Mouse (Mus musculus): ENCODE results near the gene Thegl. TPM values are rescaled to one million over a fixed set of nuclear protein-coding genes. Genes with fewer than 3 reads are reported as not detected.
"Not testable (repeated sequence)": the region's sequence is repeated elsewhere in the genome, so short reads cannot be mapped to it uniquely, and the experiment has no call there.

Thegl gene
- 0.18 and 1.1 TPM in 2 replicates for polyA plus RNA-seq (2015; fragmentation: Nextera tagmentation; extraction: Ambion mirVana)

DNA sequence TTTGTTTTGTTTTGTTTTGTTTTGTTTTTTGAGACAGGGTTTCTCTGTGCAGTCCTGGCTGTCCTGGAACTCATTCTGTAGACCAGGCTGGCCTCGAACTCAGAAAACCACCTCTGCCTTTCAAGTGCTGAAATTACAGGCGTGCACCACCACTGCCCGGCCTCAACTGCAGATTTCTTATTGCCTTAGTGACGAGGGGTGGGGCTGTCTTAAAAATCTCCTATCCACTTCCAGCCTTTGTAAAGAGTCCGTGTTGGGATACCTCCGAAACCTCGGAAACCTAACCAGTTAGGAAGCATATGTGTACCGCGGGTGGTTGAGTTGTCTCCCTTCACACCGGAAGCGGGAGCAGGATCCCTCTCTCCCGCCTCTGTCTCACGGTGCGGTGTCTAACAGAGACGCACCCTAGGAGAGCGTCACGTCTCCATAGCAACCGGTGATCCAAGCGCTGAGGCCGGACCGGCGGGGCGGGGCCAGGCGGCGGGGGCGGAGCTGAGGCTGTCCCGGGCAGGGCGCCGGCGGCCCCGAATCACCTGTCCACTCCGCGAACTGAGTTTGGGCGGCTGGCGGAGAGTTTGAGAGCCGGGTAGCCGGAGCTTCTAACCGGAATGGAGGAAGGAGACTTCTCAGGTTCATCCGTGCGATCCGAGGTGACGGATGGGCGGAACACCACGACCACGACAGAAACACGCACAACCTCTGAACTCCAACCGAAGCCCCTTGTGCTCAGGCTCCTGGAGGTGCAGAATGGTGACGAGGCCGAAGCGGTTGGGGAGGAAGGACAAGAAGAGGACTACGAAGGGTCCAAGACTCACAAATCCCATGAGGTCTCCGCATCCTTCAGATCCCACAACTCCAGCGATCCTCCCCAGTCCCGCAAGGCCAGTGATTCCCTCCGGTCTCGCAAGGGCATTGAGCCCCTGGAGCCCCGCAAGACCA is at the start of gene Thegl:
Gene Thegl, plus strand, starts transcription at position 480 of the 939 bp plus-strand sequence.
- ATAC-seq (ENCODE audit: low read depth): peak; percentile 99
- H3K27ac ChIP-seq (replicated peaks): no peak within 1 kb of the TSS
- H3K9ac ChIP-seq: peak within 1 kb of the TSS; percentile 63
- no peaks in the 10 kb centered on the region for H3K36me3 ChIP-seq
- H3K4me3 ChIP-seq: peak within 1 kb of the TSS; percentile 59
- H3K9me3 ChIP-seq: no peaks in the 10 kb centered on the region
- no peaks in the 10 kb centered on the region; the same call in 1 of the 2 replicates for H3K4me1 ChIP-seq (replicated peaks)
- 0 out of 2 replicates have a peak, but pooled peaks cover 3% of the 10 kb centered on the region for H3K27me3 ChIP-seq
- peak within 1 kb of the TSS; percentile 82 for H3K4me2 ChIP-seq
- WGBS: 13% methylated on average over 57 of the region's 57 CpGs

DNA sequence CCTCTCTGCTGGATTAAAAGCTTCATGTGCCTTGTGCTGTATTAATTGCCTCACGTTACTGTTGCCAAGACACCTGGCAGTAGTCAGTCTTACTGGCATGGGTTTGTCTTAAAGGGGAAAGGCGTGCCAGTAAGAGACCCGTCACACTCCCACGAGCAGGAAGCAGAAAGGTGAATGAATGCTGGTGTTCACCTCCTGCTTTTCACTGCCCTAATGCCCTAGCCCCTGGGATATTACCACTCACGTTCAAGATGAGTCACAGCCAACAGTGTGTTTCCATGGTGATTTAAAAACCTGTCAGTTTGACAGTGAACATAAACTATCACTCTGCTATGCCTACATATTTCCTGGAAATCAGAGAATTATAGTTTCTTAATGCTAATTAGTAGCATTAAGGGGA is 46.6 kb upstream of the Thegl start:
- Histone ChIP-seq H3K4me2 (no peak overlapping the region), H3K27ac (replicated peaks) (no peak overlapping the region), H3K36me3 (peaks cover 52% of the 10 kb centered on the region), H3K4me1 (replicated peaks) (peaks cover 10% of the 10 kb centered on the region), H3K9me3 (no peaks in the 10 kb centered on the region), H3K9ac (no peak overlapping the region), H3K4me3 (no peak overlapping the region), H3K27me3 (no peaks in the 10 kb centered on the region)
- no peak for ATAC-seq (ENCODE audit: low read depth)
- WGBS: 85% methylated on average over 5 of the region's 5 CpGs

DNA sequence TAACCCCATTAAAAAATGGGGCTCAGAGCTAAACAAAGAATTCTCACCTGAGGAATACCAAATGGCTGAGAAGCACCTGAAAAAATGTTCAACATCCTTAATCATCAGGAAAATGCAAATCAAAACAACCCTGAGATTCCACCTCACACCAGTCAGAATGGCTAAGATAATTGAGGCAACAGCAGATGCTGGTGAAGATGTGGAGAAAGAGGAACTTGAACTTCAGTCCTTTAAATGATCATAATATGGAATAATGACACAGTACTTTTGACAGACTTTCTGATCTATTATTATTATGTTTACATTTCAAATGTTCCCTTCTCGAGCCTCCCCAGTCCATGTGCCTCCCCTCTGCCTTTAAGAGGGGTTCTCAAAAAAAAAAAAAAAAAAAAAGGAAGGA is 44.7 kb upstream of the Thegl start:
- WGBS: 96% methylated on average over 1 of the region's 1 CpGs
- not testable (repeated sequence) for H3K4me3 ChIP-seq; ATAC-seq (ENCODE audit: low read depth); H3K27me3 ChIP-seq; H3K4me2 ChIP-seq; H3K9me3 ChIP-seq; H3K9ac ChIP-seq; H3K27ac ChIP-seq (replicated peaks)
- Histone ChIP-seq H3K36me3 (peaks cover 37% of the 10 kb centered on the region), H3K4me1 (replicated peaks) (peaks cover 21% of the 10 kb centered on the region)

DNA sequence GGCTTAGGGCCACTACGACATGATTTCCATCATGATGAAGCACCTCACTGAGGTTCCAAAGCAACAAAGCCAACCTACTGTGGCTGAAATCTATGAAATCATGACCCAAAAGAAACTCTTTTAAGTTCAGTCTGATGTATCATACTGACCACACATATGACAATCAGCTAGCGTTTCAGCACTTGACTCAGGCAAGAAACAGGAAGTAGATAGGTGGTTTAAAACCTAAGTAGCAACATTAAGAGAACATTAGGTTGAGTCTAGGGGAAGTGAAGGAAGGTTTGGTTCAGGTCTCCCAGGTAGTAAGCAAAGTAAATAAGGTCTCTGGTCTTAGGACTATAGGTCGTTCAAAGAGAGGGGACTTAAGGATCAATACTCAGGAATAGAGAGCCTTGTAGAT is 42.3 kb upstream of the Thegl start:
- Histone ChIP-seq H3K4me3 (peak overlapping the region; percentile 70), H3K27ac (replicated peaks) (no peak overlapping the region), H3K36me3 (peaks cover 35% of the 10 kb centered on the region), H3K4me1 (replicated peaks) (peaks cover 24% of the 10 kb centered on the region), H3K27me3 (no peaks in the 10 kb centered on the region), H3K9me3 (no peaks in the 10 kb centered on the region), H3K9ac (peak overlapping the region; percentile 82), H3K4me2 (peak overlapping the region; percentile 94)
- ATAC-seq (ENCODE audit: low read depth): no peak
- WGBS: 70% methylated on average over 3 of the region's 3 CpGs

DNA sequence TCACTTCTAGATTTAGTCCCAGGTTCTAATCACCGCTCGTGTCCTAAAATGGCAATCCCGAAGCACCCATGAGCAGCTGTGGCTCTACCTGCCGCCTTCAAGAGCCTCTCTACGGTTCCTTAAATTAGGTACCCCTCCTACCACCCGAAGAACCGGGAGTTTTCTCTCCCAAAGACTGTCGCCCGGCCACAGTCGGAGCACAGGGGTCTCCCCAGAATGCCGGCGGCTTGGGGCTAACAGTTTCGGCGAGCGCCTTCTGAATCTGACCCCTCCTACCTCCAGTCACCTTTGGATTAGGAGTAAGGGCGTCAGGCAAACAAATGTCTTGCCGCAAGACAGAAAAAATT is 41.6 kb upstream of the Thegl start:
- Histone ChIP-seq H3K4me3 (peak overlapping the region; percentile 70), H3K27ac (replicated peaks) (no peak overlapping the region), H3K9me3 (no peaks in the 10 kb centered on the region), H3K9ac (peak overlapping the region; percentile 82), H3K4me2 (peak overlapping the region; percentile 94), H3K4me1 (replicated peaks) (peaks cover 24% of the 10 kb centered on the region), H3K36me3 (peaks cover 34% of the 10 kb centered on the region), H3K27me3 (no peaks in the 10 kb centered on the region)
- peak; percentile 47; the same call in 1 of the 2 replicates for ATAC-seq (ENCODE audit: low read depth)
- 5% methylated on average over 17 of the region's 17 CpGs for WGBS

DNA sequence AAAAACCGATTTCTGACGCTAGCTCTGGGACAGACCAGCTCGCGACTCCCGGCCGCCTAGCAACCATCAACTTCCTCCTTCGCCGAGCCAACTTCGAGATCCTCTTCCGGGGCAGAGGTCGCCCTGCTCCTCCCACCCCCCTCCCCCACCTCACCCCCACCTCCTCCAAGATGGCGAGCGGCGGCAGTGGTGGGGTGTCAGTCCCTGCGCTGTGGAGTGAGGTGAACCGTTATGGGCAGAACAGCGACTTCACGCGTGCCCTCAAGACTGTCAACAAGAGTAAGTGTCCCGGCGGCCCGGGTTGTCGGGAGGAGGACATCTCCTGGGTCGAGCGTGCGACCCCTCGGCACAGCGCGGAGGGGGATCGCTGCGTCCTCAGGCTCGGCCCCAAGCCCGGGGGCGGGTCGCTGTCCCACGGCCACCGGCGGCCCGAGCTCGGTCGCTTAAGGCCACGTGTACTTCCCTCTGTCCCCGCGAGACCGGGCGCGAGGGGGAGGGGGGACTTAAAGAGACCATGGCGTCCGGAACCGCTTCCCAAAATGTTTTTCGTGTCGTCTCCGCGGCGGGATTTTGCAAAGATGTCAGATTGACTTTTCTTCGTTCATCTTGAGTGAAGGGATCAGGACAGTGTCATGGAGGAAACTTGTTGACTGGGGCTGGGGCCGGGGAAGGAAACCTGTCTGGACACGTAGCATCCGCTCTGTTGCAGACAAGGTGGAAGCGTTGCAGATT is 41.1 kb upstream of the Thegl start, which contains the start of gene Srp72:
Gene Srp72, plus strand, starts transcription at position 130 of the 732 bp plus-strand sequence.
- Histone ChIP-seq H3K36me3 (peaks cover 37% of the 10 kb centered on the region), H3K9ac (peak within 1 kb of the TSS; percentile 82), H3K4me1 (replicated peaks) (peaks cover 24% of the 10 kb centered on the region), H3K9me3 (no peaks in the 10 kb centered on the region), H3K27me3 (no peaks in the 10 kb centered on the region), H3K4me2 (peak within 1 kb of the TSS; percentile 94), H3K27ac (replicated peaks) (peak within 1 kb of the TSS; percentile 90), H3K4me3 (peak within 1 kb of the TSS; percentile 70)
- peak; percentile 94 for ATAC-seq (ENCODE audit: low read depth)
- under 1% methylated on average over 60 of the region's 60 CpGs for whole genome bisulfite sequencing

DNA sequence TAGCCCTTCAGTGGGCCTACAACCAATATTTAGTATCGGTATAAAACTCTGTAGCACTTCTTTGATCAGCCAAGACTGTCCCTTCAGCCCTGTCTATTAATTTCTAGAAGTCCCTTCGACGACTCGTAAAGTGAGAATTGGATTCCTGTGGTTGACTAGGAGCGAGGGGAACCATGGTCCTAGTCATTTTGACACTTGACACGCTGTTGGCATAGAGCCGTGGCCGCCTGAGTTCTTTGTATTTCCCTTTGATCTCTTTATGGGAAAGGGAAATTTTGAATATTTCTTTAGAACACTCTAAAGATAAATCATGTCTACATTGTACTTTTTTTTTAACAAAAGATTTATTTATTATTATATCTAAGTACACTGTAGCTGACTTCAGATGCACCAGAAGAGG is 40.1 kb upstream of the Thegl start:
- no peak overlapping the region; the same call in 1 of the 2 replicates for H3K9ac ChIP-seq
- 90% methylated on average over 8 of the region's 8 CpGs for WGBS
- H3K9me3 ChIP-seq: no peaks in the 10 kb centered on the region
- H3K36me3 ChIP-seq: peaks cover 41% of the 10 kb centered on the region
- ATAC-seq (ENCODE audit: low read depth): no peak
- H3K4me3 ChIP-seq: peak overlapping the region; percentile 70
- no peak overlapping the region for H3K27ac ChIP-seq (replicated peaks)
- peaks cover 24% of the 10 kb centered on the region for H3K4me1 ChIP-seq (replicated peaks)
- peak overlapping the region; percentile 94 for H3K4me2 ChIP-seq
- no peaks in the 10 kb centered on the region for H3K27me3 ChIP-seq

DNA sequence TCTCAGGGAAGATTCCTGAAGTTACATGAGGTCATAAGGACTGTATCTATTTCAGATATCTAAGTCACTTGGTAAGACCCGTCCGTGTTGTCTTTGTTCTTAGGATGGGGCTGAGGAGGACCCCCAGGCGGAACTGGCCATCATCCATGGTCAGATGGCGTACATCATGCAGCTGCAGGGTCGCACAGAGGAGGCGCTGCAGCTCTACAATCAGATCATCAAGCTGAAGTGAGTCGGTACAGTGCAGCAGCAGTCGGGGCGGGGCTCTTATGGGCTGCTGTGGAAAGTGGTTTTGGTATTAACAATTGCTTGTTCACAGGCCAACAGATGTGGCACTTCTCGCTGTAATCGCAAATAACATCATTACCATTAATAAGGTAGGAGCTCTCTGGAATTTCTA is 31.8 kb upstream of the Thegl start:
- Histone ChIP-seq H3K4me3 (no peak overlapping the region), H3K36me3 (peaks cover 80% of the 10 kb centered on the region)
- WGBS: 91% methylated on average over 11 of the region's 11 CpGs

DNA sequence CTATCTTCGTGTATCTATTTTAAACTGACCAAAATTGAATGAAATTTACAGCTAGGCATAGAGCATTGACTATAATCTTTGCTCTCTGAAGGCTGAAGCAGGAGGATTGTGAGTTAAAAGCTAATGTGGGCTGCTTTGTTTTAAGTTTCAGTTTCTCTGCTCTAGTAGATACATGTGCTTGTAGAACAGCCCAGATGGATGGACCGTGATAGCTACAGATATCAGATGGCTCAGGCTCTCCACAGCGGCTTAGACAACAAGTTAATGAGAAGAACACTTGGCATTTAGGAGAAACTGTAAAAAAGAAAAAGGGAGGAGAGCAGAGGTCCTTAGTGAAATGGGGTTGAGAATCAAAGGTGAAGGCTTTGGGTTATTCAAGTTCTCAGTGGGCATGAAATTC is 25.0 kb upstream of the Thegl start:
- H3K36me3 ChIP-seq: peaks cover 86% of the 10 kb centered on the region
- H3K27ac ChIP-seq (replicated peaks): no peak overlapping the region
- 96% methylated on average over 3 of the region's 3 CpGs for WGBS
- no peaks in the 10 kb centered on the region for H3K4me1 ChIP-seq (replicated peaks)
- H3K4me3 ChIP-seq: no peak overlapping the region
- no peaks in the 10 kb centered on the region for H3K27me3 ChIP-seq
- H3K4me2 ChIP-seq: no peak overlapping the region
- no peak for ATAC-seq (ENCODE audit: low read depth)
- no peak overlapping the region for H3K9ac ChIP-seq
- no peaks in the 10 kb centered on the region for H3K9me3 ChIP-seq

More for the DNA sequence above, 31.8 kb upstream of the Thegl start:
- Histone ChIP-seq H3K4me1 (replicated peaks) (no peaks in the 10 kb centered on the region), H3K9me3 (no peaks in the 10 kb centered on the region), H3K27ac (replicated peaks) (no peak overlapping the region), H3K9ac (no peak overlapping the region), H3K27me3 (no peaks in the 10 kb centered on the region), H3K4me2 (no peak overlapping the region)
- ATAC-seq (ENCODE audit: low read depth): no peak

DNA sequence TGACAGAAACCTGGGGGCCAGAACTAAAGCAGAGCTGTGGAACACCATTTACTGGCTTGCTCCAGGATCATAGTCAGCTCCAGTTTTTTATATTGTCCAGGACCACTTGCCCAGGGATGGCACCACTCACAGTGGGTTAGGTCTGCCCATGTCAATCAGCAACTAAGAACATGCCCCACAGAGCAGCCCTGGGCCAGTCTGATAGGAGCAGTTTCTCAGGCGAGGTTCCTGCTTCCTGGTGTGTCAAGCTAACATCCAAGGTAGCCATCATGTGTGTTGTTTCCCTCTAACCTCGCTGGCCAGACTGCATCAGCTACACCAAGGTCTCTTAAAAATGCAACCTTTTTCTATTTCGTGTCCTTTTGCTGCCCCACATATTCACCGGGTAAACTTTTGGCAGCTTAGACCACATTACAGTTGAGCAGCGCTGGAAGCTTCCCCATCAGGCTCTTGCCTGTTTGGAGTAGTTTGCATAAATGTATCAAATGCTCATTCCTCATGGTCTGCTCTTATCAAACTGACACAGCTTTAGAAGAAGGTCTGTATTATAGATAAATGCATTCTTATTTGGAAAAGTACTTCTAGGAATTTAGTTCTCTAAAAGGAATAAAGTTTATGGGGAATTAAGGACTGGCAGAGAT is 22.5 kb upstream of the Thegl start:
- Histone ChIP-seq H3K36me3 (peaks cover 89% of the 10 kb centered on the region), H3K9me3 (no peaks in the 10 kb centered on the region), H3K9ac (no peak overlapping the region), H3K27ac (replicated peaks) (no peak overlapping the region), H3K4me1 (replicated peaks) (no peaks in the 10 kb centered on the region), H3K27me3 (no peaks in the 10 kb centered on the region), H3K4me3 (no peak overlapping the region), H3K4me2 (no peak overlapping the region)
- 92% methylated on average over 5 of the region's 5 CpGs for WGBS
- no peak for ATAC-seq (ENCODE audit: low read depth)

DNA sequence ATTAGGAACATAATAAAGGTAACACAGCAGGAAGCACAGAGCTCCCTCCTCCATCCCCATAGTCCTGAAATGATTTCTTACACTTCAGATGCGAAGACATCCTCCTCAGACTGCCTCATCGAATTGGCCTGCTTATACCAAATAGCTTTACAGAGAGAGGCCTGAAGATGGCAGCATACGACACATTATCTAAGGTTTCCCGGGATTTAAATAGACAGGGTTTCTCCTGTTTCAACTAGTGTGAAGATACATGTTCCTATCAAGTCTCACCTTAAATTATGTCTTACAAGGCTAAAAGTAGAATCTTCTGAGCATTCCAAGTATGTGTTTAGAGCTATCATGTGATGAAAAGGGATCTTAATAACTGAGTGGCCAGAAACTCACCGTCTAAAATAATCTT is 17.4 kb upstream of the Thegl start:
- peak; percentile 36; the same call in 1 of the 2 replicates for ATAC-seq (ENCODE audit: low read depth)
- no peak overlapping the region for H3K4me2 ChIP-seq
- H3K4me1 ChIP-seq (replicated peaks): no peaks in the 10 kb centered on the region
- H3K4me3 ChIP-seq: no peak overlapping the region
- H3K9ac ChIP-seq: no peak overlapping the region
- peaks cover 72% of the 10 kb centered on the region for H3K36me3 ChIP-seq
- no peak overlapping the region for H3K27ac ChIP-seq (replicated peaks)
- no peaks in the 10 kb centered on the region for H3K27me3 ChIP-seq
- H3K9me3 ChIP-seq: no peaks in the 10 kb centered on the region
- 50% methylated on average over 5 of the region's 5 CpGs for WGBS

DNA sequence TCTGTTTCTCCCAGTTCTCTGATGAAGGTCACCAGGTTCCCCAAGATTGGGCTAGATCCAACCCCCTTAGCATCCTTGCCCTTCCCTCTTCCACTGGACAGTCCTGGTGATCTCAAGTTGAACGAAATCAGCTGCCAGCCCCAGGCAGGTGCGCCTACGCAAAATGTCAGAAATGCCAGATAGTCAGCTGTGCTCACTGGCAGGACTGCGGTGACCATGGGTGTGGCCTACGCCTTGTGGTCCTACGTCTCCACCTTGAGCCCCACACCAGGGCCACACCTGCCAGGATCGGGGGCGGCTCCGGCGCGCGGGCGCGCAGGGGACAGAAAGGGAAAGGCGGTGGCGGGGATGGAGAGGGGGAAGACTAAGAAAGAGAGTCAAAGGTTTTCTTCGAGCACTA is 14.6 kb upstream of the Thegl start:
- H3K9me3 ChIP-seq: no peaks in the 10 kb centered on the region
- H3K9ac ChIP-seq: no peak overlapping the region
- H3K4me3 ChIP-seq: no peak overlapping the region
- H3K36me3 ChIP-seq: peaks cover 45% of the 10 kb centered on the region
- no peak overlapping the region for H3K27ac ChIP-seq (replicated peaks)
- no peak for ATAC-seq (ENCODE audit: low read depth)
- H3K4me1 ChIP-seq (replicated peaks): no peaks in the 10 kb centered on the region
- 91% methylated on average over 17 of the region's 17 CpGs for WGBS
- H3K27me3 ChIP-seq: no peaks in the 10 kb centered on the region
- H3K4me2 ChIP-seq: no peak overlapping the region
